Mouse (Mus musculus) ES-E14 (cell line): Measurements from ENCODE around the gene Robo1. TPM values are rescaled to one million over a fixed set of nuclear protein-coding genes. Genes with fewer than 3 reads are reported as not detected.

Experiments used
- DNase-seq: peaks from one replicate; pipeline ENCODE4 v3.0.0-alpha.2; 2013; ENCODE audit warnings: low read depth, low spot score
- H3K27ac ChIP-seq: 2 replicates; pipeline ENCODE4 v1.5.1; 2012; ENCODE audit warnings: low read depth, mild to moderate bottlenecking, low read length, moderate library complexity, mixed read lengths; ENCODE audit not compliant: poor library complexity, insufficient read depth, severe bottlenecking
- H3K36me3 ChIP-seq: 2 replicates; pipeline ENCODE4 v1.6.1; 2012; ENCODE audit warnings: mild to moderate bottlenecking, low read length, moderate library complexity, mixed read lengths; ENCODE audit not compliant: control insufficient read depth, poor library complexity, insufficient read depth, severe bottlenecking
- H3K4me1 ChIP-seq, 2 experiments: fragments of 150-350 bp in 1 of 2; sonication (generic) in 1 of 2; 2 replicates each; pipeline ENCODE4 v1.6.1; 2012; ENCODE audit warnings: low read length in 2 of 2, mild to moderate bottlenecking in 1 of 2, mixed read lengths in 1 of 2; ENCODE audit not compliant: control insufficient read depth in 2 of 2, insufficient read depth in 2 of 2, poor library complexity in 1 of 2
- H3K4me3 ChIP-seq, 2 experiments: fragments of 150-350 bp in 1 of 2; sonication (generic) in 1 of 2; 2 replicates each; pipeline ENCODE4 v1.5.1; 2012; ENCODE audit warnings: low read length in 2 of 2, low read depth in 1 of 2, mild to moderate bottlenecking in 1 of 2, mixed read lengths in 1 of 2; ENCODE audit not compliant: insufficient read depth in 1 of 2, poor library complexity in 1 of 2, severe bottlenecking in 1 of 2
- H3K9ac ChIP-seq: 2 replicates; pipeline ENCODE4 v1.6.1; 2012; ENCODE audit warnings: low read depth, mild to moderate bottlenecking, low read length, mixed read lengths; ENCODE audit not compliant: poor library complexity, insufficient read depth, severe bottlenecking
- H3K9me3 ChIP-seq: fragments of 150-350 bp; sonication (generic); 2 replicates; pipeline ENCODE4 v1.6.1; 2012; ENCODE audit warnings: low read depth, mild to moderate bottlenecking, low read length; ENCODE audit not compliant: control insufficient read depth, insufficient read depth
- CHD2 ChIP-seq: IDR thresholded peaks from 2 replicates; pipeline ENCODE4 v1.6.1; 2014; ENCODE audit warnings: mild to moderate bottlenecking, low read depth, low read length, inconsistent platforms
- HCFC1 ChIP-seq: IDR thresholded peaks from 2 replicates; pipeline ENCODE4 v1.6.1; 2012; ENCODE audit warnings: low read length, inconsistent platforms, borderline replicate concordance; ENCODE audit not compliant: insufficient read depth
- MAFK ChIP-seq: IDR thresholded peaks from 2 replicates; pipeline ENCODE4 v1.6.1; 2014; ENCODE audit warnings: mild to moderate bottlenecking, low read depth, low read length, inconsistent platforms; ENCODE audit not compliant: insufficient read depth
- ZC3H11A ChIP-seq: IDR thresholded peaks from 2 replicates; pipeline ENCODE4 v1.6.1; 2012; ENCODE audit warnings: low read depth, mild to moderate bottlenecking, inconsistent platforms, low read length, borderline replicate concordance
- ZNF384 ChIP-seq: IDR thresholded peaks from 2 replicates; pipeline ENCODE4 v1.6.1; 2012; ENCODE audit warnings: low read depth, low read length, inconsistent platforms
- in situ Hi-C, 2 experiments: fragments of 600-800 bp; cut with MboI; formaldehyde crosslinking; loops; one replicate each; pipeline ENCODE4 v1.15.1; 2025; ENCODE audit warnings: low sequenced_read_pairs in 2 of 2, inconsistent platforms in 1 of 2; ENCODE audit not compliant: unreplicated experiment in 2 of 2
- total RNA-seq: library from RNA; depleted of rRNA; stranded (reverse); fragments of 300-350 nt; gene quantifications from 2 replicates; pipeline ENCODE4 v1.2.3, GENCODE M21; 2012

The Robo1 gene
- total RNA-seq, 1 experiment: 20.5 TPM

- no peak for TF ChIP-seq MAFK
- no peak overlapping the region for H3K9ac ChIP-seq
- H3K36me3 ChIP-seq: no peaks in the 10 kb centered on the region
- H3K4me1 ChIP-seq: peaks cover 0 to 2% of the 10 kb centered on the region in 2 experiments; a peak in 1 of 4 replicates
- no peak overlapping the region for H3K4me3 ChIP-seq
- no peak overlapping the region for H3K27ac ChIP-seq
- no peak for DNase-seq
- in situ Hi-C loops: no loop called here
- no peaks in the 10 kb centered on the region for H3K9me3 ChIP-seq
Measured at GRCm38 (mm10) chr16:72769214-72769834, 461.2 kb downstream of the Robo1 start.

GRCm38 (mm10) chr16:72772348-72772747 is 464.2 kb downstream of the Robo1 start:
- H3K36me3 ChIP-seq: no peaks in the 10 kb centered on the region
- DNase-seq: no peak
- no peak overlapping the region for H3K9ac ChIP-seq
- no peaks in the 10 kb centered on the region for H3K9me3 ChIP-seq
- TF ChIP-seq MAFK (no peak), ZC3H11A (no peak), CHD2 (no peak), ZNF384 (no peak), HCFC1 (no peak)
- no peak overlapping the region for H3K27ac ChIP-seq
- H3K4me1 ChIP-seq: peaks cover 0 to 2% of the 10 kb centered on the region in 2 experiments; a peak in 1 of 4 replicates
- in situ Hi-C loops: no loop called here
- no peak overlapping the region for H3K4me3 ChIP-seq

- H3K9ac ChIP-seq: no peak overlapping the region
- H3K36me3 ChIP-seq: no peaks in the 10 kb centered on the region
- in situ Hi-C loops: no loop called here
- no peaks in the 10 kb centered on the region for H3K9me3 ChIP-seq
- no peak for DNase-seq
- TF ChIP-seq ZNF384 (no peak), CHD2 (no peak), HCFC1 (no peak), ZC3H11A (no peak), MAFK (no peak)
- peaks cover 0 to 2% of the 10 kb centered on the region in 2 experiments; a peak in 1 of 4 replicates for H3K4me1 ChIP-seq
- no peak overlapping the region for H3K27ac ChIP-seq
- no peak overlapping the region for H3K4me3 ChIP-seq
Measured at GRCm38 (mm10) chr16:72773034-72773433, 464.9 kb downstream of the Robo1 start.

- DNase-seq: no peak
- Histone ChIP-seq H3K4me3 (no peak overlapping the region), H3K9ac (no peak overlapping the region), H3K4me1 (no peaks in the 10 kb centered on the region), H3K36me3 (no peaks in the 10 kb centered on the region), H3K9me3 (no peaks in the 10 kb centered on the region), H3K27ac (no peak overlapping the region)
- TF ChIP-seq ZC3H11A (no peak), CHD2 (no peak), ZNF384 (no peak), MAFK (no peak), HCFC1 (no peak)
- in situ Hi-C loops: no loop called here
Measured at GRCm38 (mm10) chr16:72778520-72778919, 470.4 kb downstream of the Robo1 start.

- Histone ChIP-seq H3K4me1 (no peaks in the 10 kb centered on the region), H3K27ac (no peak overlapping the region), H3K36me3 (no peaks in the 10 kb centered on the region), H3K9me3 (no peaks in the 10 kb centered on the region), H3K9ac (no peak overlapping the region), H3K4me3 (no peak overlapping the region)
- in situ Hi-C loops: no loop called here
- TF ChIP-seq MAFK (no peak), HCFC1 (no peak), CHD2 (no peak), ZNF384 (no peak), ZC3H11A (no peak)
- no peak for DNase-seq
Measured at GRCm38 (mm10) chr16:72782171-72782570, 474.1 kb downstream of the Robo1 start.
